Mouse (Mus musculus): ENCODE measurements around the gene Cdkn1c. TPM values are rescaled to one million over a fixed set of nuclear protein-coding genes. Genes with fewer than 3 reads are reported as not detected.

Cdkn1c gene
- total and polyA plus RNA-seq, 2 experiments from 2014 or later = 107 to 111 TPM

DNA sequence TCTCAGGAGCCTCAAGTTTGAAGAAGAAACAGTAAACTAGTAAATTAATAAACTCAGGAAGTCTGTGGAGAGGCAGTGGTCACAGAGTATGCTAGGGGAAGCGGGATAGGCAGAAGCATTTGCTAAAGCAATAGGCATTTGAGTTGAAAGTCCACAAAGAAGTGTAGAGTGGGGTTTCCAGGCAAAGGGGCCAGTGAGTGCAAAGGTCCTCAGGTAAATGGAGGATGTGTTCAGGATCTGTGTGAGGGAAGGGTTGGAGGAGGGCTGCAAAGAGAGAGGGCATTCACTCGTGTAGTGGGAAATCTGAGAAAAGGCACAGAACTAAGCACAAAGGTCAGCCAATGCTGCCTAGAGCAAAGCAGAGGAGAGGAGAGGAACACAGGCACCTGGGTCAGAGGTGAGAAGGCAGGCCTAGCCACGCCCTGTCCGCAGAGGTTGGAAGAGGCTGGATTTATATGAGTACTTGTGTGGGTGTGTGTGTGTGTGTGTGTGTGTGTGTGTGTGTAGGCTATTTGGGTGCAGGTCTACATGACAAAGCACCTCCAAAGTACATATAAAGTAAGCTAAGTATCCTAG is 41.2 kb downstream of the Cdkn1c start:
- no peak for TF ChIP-seq CTCF (IDR thresholded peaks at IDR 0.05)
- Histone ChIP-seq H3K4me1 (ENCODE audit: insufficient read depth, low read length) (no peaks in the 10 kb centered on the region), H3K9ac (replicated peaks; ENCODE audit: low read length, poor library complexity, severe bottlenecking) (no peak overlapping the region), H3K4me2 (ENCODE audit: low read depth, low read length, poor library complexity, severe bottlenecking) (no peak overlapping the region), H3K4me3 (ENCODE audit: low read depth, low read length) (no peak overlapping the region), H3K27ac (ENCODE audit: low read depth, low read length) (no peak overlapping the region), H3K36me3 (ENCODE audit: insufficient read depth, low read length) (no peaks in the 10 kb centered on the region), H3K27me3 (ENCODE audit: insufficient read depth, low read length) (no peaks in the 10 kb centered on the region), H3K9me3 (ENCODE audit: low read length) (no peaks in the 10 kb centered on the region)
- ATAC-seq (ENCODE audit: low FRiP score) (no peak), DNase-seq (ENCODE audit: low spot score) (no peak)
- 87% methylated on average over 4 of the region's 4 CpGs for WGBS

DNA sequence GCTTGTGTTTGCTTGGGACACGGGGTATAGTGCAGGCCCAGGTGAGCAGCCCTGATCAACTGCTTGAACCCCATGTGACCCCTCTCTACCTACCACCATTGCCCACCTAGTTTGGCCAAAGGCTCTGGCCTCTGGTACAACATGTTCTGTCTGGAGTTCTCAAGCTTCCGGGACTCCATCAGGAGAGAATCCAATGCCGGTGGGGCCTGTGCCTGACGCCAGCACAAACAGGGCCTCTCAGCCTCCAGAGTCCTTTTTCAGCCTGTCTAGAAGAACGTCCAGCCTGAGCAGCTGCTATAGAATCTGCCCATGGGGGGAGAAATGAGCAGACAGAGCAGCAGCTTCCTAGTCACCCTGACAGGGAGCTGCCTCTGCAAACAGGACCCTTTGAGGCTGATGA is 43.0 kb downstream of the Cdkn1c start:
- no peak for TF ChIP-seq CTCF (IDR thresholded peaks at IDR 0.05)
- Histone ChIP-seq H3K9ac (replicated peaks; ENCODE audit: low read length, poor library complexity, severe bottlenecking) (no peak overlapping the region), H3K27ac (ENCODE audit: low read depth, low read length) (no peak overlapping the region), H3K9me3 (ENCODE audit: low read length) (no peaks in the 10 kb centered on the region), H3K4me3 (ENCODE audit: low read depth, low read length) (no peak overlapping the region), H3K36me3 (ENCODE audit: insufficient read depth, low read length) (no peaks in the 10 kb centered on the region), H3K4me2 (ENCODE audit: low read depth, low read length, poor library complexity, severe bottlenecking) (no peak overlapping the region), H3K4me1 (ENCODE audit: insufficient read depth, low read length) (no peaks in the 10 kb centered on the region), H3K27me3 (ENCODE audit: insufficient read depth, low read length) (no peaks in the 10 kb centered on the region)
- no peak for ATAC-seq (ENCODE audit: low FRiP score)
- no peak for DNase-seq (ENCODE audit: low spot score)
- 74% methylated on average over 5 of the region's 5 CpGs for WGBS

DNA sequence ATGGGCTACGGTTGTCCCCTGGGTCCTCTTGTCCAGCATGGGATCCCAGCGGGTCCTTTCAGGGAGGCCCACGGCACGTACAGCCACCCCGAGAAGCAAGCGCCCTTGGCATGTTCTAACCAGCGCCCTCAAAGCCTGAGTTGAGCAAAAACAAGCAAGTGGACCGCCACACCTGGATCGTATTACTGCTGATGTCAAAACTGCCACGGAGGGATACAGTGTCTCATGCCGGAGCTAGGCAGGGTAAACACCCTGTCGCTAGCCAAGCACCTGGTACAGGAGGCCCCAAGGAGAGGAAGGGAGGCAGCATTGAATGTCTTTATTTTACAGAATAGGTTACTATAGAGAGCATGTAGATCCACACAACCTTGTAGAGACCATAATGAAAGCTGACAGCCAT is 44.4 kb downstream of the Cdkn1c start:
- Histone ChIP-seq H3K36me3 (ENCODE audit: insufficient read depth, low read length) (no peaks in the 10 kb centered on the region), H3K4me1 (ENCODE audit: insufficient read depth, low read length) (no peaks in the 10 kb centered on the region), H3K9ac (replicated peaks; ENCODE audit: low read length, poor library complexity, severe bottlenecking) (no peak overlapping the region), H3K27me3 (ENCODE audit: insufficient read depth, low read length) (no peaks in the 10 kb centered on the region), H3K4me3 (ENCODE audit: low read depth, low read length) (no peak overlapping the region), H3K9me3 (ENCODE audit: low read length) (no peaks in the 10 kb centered on the region), H3K4me2 (ENCODE audit: low read depth, low read length, poor library complexity, severe bottlenecking) (no peak overlapping the region), H3K27ac (ENCODE audit: low read depth, low read length) (no peak overlapping the region)
- no peak for DNase-seq (ENCODE audit: low spot score)
- WGBS = 76% methylated on average over 12 of the region's 12 CpGs
- ATAC-seq (ENCODE audit: low FRiP score) = no peak
- TF ChIP-seq CTCF (IDR thresholded peaks at IDR 0.05) = no peak

DNA sequence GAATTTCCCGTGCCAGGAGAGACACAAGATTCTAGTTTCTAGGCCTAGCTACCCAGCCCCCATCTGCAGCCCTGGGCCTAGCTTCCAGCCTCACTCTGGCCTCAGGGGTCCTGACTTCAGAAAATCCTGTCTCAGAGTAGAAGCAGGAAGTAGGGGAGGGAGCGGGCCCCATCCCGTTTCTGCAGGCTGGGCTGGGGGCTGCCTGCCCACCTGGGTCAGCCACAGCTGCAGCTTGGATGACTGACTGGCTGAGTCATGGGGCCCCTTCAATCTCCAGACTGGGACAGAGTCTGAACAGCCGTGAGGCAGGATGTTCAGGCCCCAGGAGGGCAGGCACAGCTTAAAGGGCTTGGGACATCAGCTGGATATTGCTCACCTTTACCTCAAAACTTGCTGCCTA is 45.8 kb downstream of the Cdkn1c start:
- Histone ChIP-seq H3K4me1 (ENCODE audit: insufficient read depth, low read length) (no peaks in the 10 kb centered on the region), H3K27me3 (ENCODE audit: insufficient read depth, low read length) (no peaks in the 10 kb centered on the region), H3K9ac (replicated peaks; ENCODE audit: low read length, poor library complexity, severe bottlenecking) (no peak overlapping the region), H3K4me2 (ENCODE audit: low read depth, low read length, poor library complexity, severe bottlenecking) (no peak overlapping the region), H3K4me3 (ENCODE audit: low read depth, low read length) (no peak overlapping the region), H3K9me3 (ENCODE audit: low read length) (no peaks in the 10 kb centered on the region), H3K36me3 (ENCODE audit: insufficient read depth, low read length) (no peaks in the 10 kb centered on the region), H3K27ac (ENCODE audit: low read depth, low read length) (no peak overlapping the region)
- DNase-seq (ENCODE audit: low spot score) (no peak), ATAC-seq (ENCODE audit: low FRiP score) (no peak)
- WGBS = 50% methylated on average over 4 of the region's 4 CpGs
- no peak for TF ChIP-seq CTCF (IDR thresholded peaks at IDR 0.05)

DNA sequence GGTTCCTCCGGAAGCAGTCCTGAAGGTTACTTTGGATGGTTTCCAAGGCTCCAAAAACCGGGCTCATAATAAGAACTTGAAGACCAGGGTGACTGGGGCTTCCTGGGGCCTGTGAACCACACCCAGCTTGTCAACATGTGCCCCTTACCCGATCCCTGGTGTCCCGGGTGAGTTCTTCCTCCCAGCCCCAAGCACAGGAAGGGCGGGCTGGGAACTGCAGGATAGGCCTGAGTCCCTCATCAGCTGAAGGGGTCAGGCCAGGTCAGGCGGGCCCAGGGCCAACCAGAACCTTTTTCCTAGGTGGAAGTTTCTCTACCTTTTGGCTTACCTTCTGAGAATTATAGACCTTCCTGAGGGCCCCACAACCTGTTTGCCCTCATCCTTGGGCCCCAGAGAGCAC is 48.2 kb downstream of the Cdkn1c start:
- Histone ChIP-seq H3K36me3 (ENCODE audit: insufficient read depth, low read length) (no peaks in the 10 kb centered on the region), H3K9me3 (ENCODE audit: low read length) (no peaks in the 10 kb centered on the region), H3K4me3 (ENCODE audit: low read depth, low read length) (no peak overlapping the region), H3K4me2 (ENCODE audit: low read depth, low read length, poor library complexity, severe bottlenecking) (no peak overlapping the region), H3K4me1 (ENCODE audit: insufficient read depth, low read length) (no peaks in the 10 kb centered on the region), H3K27ac (ENCODE audit: low read depth, low read length) (no peak overlapping the region), H3K27me3 (ENCODE audit: insufficient read depth, low read length) (no peaks in the 10 kb centered on the region), H3K9ac (replicated peaks; ENCODE audit: low read length, poor library complexity, severe bottlenecking) (no peak overlapping the region)
- ATAC-seq (ENCODE audit: low FRiP score) (no peak), DNase-seq (ENCODE audit: low spot score) (no peak)
- TF ChIP-seq CTCF (IDR thresholded peaks at IDR 0.05) = no peak
- WGBS = 75% methylated on average over 6 of the region's 6 CpGs

DNA sequence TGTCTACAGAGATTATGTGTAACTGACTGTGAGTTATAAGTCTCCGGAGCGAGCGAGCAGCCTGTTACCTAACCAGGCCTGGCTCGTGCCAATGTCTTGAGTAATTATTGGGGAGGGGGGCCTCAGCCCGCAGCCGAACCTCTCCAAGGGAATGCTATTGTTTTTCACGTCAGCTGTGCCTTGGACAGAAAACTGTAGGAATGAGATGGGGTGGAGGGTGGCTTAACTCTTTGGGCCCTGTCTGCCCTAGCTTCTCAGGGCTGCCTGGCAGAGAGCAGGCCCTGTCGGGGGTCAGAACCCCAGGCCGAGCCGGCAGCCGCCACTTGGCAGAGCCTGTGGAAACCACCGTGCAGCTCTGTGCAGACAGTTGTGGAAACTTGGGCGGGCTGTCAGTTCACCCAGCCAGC is 52.2 kb downstream of the Cdkn1c start:
- no peak overlapping the region for H3K9ac ChIP-seq (replicated peaks; ENCODE audit: low read length, poor library complexity, severe bottlenecking)
- ATAC-seq (ENCODE audit: low FRiP score) (no peak), DNase-seq (ENCODE audit: low spot score) (peak; percentile 44)
- H3K27me3 ChIP-seq (ENCODE audit: insufficient read depth, low read length) = no peaks in the 10 kb centered on the region
- WGBS = 60% methylated on average over 13 of the region's 13 CpGs
- H3K9me3 ChIP-seq (ENCODE audit: low read length) = no peaks in the 10 kb centered on the region
- no peaks in the 10 kb centered on the region for H3K4me1 ChIP-seq (ENCODE audit: insufficient read depth, low read length)
- H3K27ac ChIP-seq (ENCODE audit: low read depth, low read length) = no peak overlapping the region
- TF ChIP-seq CTCF (IDR thresholded peaks at IDR 0.05) = no peak
- no peak overlapping the region for H3K4me3 ChIP-seq (ENCODE audit: low read depth, low read length)
- H3K4me2 ChIP-seq (ENCODE audit: low read depth, low read length, poor library complexity, severe bottlenecking) = no peak overlapping the region
- no peaks in the 10 kb centered on the region for H3K36me3 ChIP-seq (ENCODE audit: insufficient read depth, low read length)

Other genes with a start within 250 kb of the Cdkn1c start
- 0.33 and 0.47 TPM in 2 replicates for gene Slc22a18, start 12.7 kb upstream of the Cdkn1c start, total RNA-seq (2014; rRNA removed)
- 0.71 and 0.86 TPM in 2 replicates for gene Slc22a18, start 12.7 kb upstream of the Cdkn1c start, polyA plus RNA-seq (2015; fragmentation: Nextera tagmentation; extraction: Ambion mirVana)
- 10.0 TPM in 1 of 2 replicates, not detected in the other for gene Phlda2, start 42.1 kb upstream of the Cdkn1c start, total RNA-seq (2014; rRNA removed)
- 0.51 TPM in 1 of 2 replicates, not detected in the other for gene Phlda2, start 42.1 kb upstream of the Cdkn1c start, polyA plus RNA-seq (2015; fragmentation: Nextera tagmentation; extraction: Ambion mirVana)
- gene Nap1l4, start 88.1 kb upstream of the Cdkn1c start, total RNA-seq (2014; rRNA removed) = 138 and 173 TPM in 2 replicates
- gene Nap1l4, start 88.1 kb upstream of the Cdkn1c start, polyA plus RNA-seq (2015; fragmentation: Nextera tagmentation; extraction: Ambion mirVana) = 258 and 263 TPM in 2 replicates
- gene Cars, start 139.0 kb upstream of the Cdkn1c start, total RNA-seq (2014; rRNA removed) = 44.5 and 63.0 TPM in 2 replicates
- gene Cars, start 139.0 kb upstream of the Cdkn1c start, polyA plus RNA-seq (2015; fragmentation: Nextera tagmentation; extraction: Ambion mirVana) = 75.4 and 76.2 TPM in 2 replicates
- 0.09 and 0.11 TPM in 2 replicates for gene Tnfrsf26, start 167.7 kb upstream of the Cdkn1c start, total RNA-seq (2014; rRNA removed)
- gene Tnfrsf26, start 167.7 kb upstream of the Cdkn1c start, polyA plus RNA-seq (2015; fragmentation: Nextera tagmentation; extraction: Ambion mirVana) = 0.05 and 0.10 TPM in 2 replicates
- gene Tnfrsf22, start 188.6 kb upstream of the Cdkn1c start, total RNA-seq (2014; rRNA removed) = 1.6 and 2.6 TPM in 2 replicates
- 4.9 and 6.7 TPM in 2 replicates for gene Tnfrsf22, start 188.6 kb upstream of the Cdkn1c start, polyA plus RNA-seq (2015; fragmentation: Nextera tagmentation; extraction: Ambion mirVana)
- 1.2 and 1.6 TPM in 2 replicates for gene Tnfrsf23, start 224.8 kb upstream of the Cdkn1c start, total RNA-seq (2014; rRNA removed)
- gene Tnfrsf23, start 224.8 kb upstream of the Cdkn1c start, polyA plus RNA-seq (2015; fragmentation: Nextera tagmentation; extraction: Ambion mirVana) = 0.93 and 1.7 TPM in 2 replicates

All from midbrain, postnatal 0 days (tissue).